Comparison of ENCODE assay signal across 10 mouse cellular contexts in the genomic region with DNA sequence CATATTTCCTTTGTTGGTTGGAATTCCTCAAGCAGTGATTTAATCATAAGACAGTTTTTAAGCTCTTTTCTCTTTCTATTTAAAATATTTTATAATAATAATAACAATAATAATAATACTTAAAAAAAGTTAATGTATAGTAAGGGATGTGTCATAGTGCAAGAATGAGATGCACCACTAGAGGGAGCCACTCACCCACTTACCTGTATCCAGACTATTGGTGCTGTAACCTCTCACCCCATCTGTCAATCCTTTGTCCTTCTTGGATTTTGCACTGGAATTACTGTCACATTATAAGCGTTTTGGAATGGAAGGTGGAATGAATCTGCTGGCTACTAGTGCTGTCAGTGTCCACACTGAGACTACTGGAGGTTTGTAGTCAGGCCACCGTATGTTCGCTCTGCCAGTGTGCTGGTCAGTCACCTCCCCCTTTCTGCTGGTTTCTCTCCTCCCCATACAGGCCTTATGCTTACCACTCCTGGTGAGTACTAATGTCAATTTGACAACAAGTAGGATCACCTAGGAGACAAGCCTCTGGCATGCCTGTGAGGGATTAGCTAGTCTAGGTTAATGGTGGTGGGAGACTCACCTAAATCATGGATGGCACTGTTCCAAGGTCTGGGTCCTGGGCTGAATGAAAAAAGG. TPM values are rescaled to one million over a fixed set of nuclear protein-coding genes. Genes with fewer than 3 reads are reported as not detected.
DNase-seq lines count a peak whose midpoint lies in the region; ATAC-seq and TF ChIP-seq lines count a peak whose summit lies in the region.
"Had no signal": no experiment of that assay in that cellular context is flagged by ENCODE, and none has a peak within 500 bp of the region (broad histone marks: within the 10 kb centered on the region; RNA-seq: fewer than 3 reads in every experiment).

No protein-coding gene starts in this region.

- peak; percentile 41 for DNase-seq in heart, postnatal 4 days
- no peak for DNase-seq in heart, adult 9 months (ENCODE audit: low spot score in 2 of 2)
- peak; percentile 19 for DNase-seq in G1E (ENCODE audit: low spot score)
- DNase-seq in left cerebral cortex, postnatal 36 days (ENCODE audit: low spot score in 2 of 2): peak; percentile 15 to 17
- DNase-seq in midbrain, postnatal 0 days (ENCODE audit: low spot score): peak; percentile 76
- DNase-seq in ovary, postnatal 36 days (ENCODE audit: low spot score): no peak

- no peak overlapping the region for H3K4me3 ChIP-seq in G1E (ENCODE audit: low read depth, low read length)
- no peak overlapping the region for H3K4me3 ChIP-seq in cortical plate, adult 2 months (ENCODE audit: insufficient read depth, low read length)
- no peak overlapping the region for H3K4me3 ChIP-seq in hindbrain, embryonic 13.5 days
- no peak overlapping the region for H3K4me3 ChIP-seq in midbrain, postnatal 0 days (ENCODE audit: low read depth, low read length)
- H3K4me3 ChIP-seq: embryonic facial prominence, embryonic 15.5 days had no signal

- TF ChIP-seq CTCF in G1E (IDR thresholded peaks at IDR 0.05; ENCODE audit: low read depth, low read length): peak; percentile 70
- peak; percentile 64 for TF ChIP-seq CTCF in cortical plate, adult 2 months (IDR thresholded peaks at IDR 0.05; ENCODE audit: extremely low read depth, insufficient read depth, low read length)
- peak; percentile 84 for TF ChIP-seq CTCF in midbrain, postnatal 0 days (IDR thresholded peaks at IDR 0.05)

- no peak overlapping the region for H3K4me2 ChIP-seq in hindbrain, embryonic 13.5 days
- no peak overlapping the region for H3K4me2 ChIP-seq in midbrain, postnatal 0 days (ENCODE audit: low read depth, low read length, poor library complexity, severe bottlenecking)
- H3K4me2 ChIP-seq: embryonic facial prominence, embryonic 15.5 days had no signal

- H3K4me1 ChIP-seq in G1E (ENCODE audit: insufficient read depth, low read depth, low read length): no peaks in the 10 kb centered on the region
- H3K4me1 ChIP-seq in cortical plate, adult 2 months (ENCODE audit: control insufficient read depth, insufficient read depth, low read length): no peaks in the 10 kb centered on the region
- H3K4me1 ChIP-seq in hindbrain, embryonic 13.5 days (replicated peaks): no peaks in the 10 kb centered on the region
- H3K4me1 ChIP-seq in midbrain, postnatal 0 days (ENCODE audit: insufficient read depth, low read length): no peaks in the 10 kb centered on the region
- H3K4me1 ChIP-seq: embryonic facial prominence, embryonic 15.5 days had no signal

- H3K9ac ChIP-seq in hindbrain, embryonic 13.5 days: no peak overlapping the region
- no peak overlapping the region for H3K9ac ChIP-seq in midbrain, postnatal 0 days (replicated peaks; ENCODE audit: low read length, poor library complexity, severe bottlenecking)
- H3K9ac ChIP-seq: embryonic facial prominence, embryonic 15.5 days had no signal

- H3K27ac ChIP-seq in cortical plate, adult 2 months (ENCODE audit: insufficient read depth, low read length): no peak overlapping the region
- no peak overlapping the region for H3K27ac ChIP-seq in hindbrain, embryonic 13.5 days
- H3K27ac ChIP-seq in midbrain, postnatal 0 days (ENCODE audit: low read depth, low read length): no peak overlapping the region
- H3K27ac ChIP-seq: embryonic facial prominence, embryonic 15.5 days had no signal

- H3K27me3 ChIP-seq in G1E (ENCODE audit: insufficient read depth, low read length): no peaks in the 10 kb centered on the region
- H3K27me3 ChIP-seq in hindbrain, embryonic 13.5 days: no peaks in the 10 kb centered on the region
- no peaks in the 10 kb centered on the region for H3K27me3 ChIP-seq in midbrain, postnatal 0 days (ENCODE audit: insufficient read depth, low read length)
- H3K27me3 ChIP-seq: embryonic facial prominence, embryonic 15.5 days had no signal

- peak; percentile 40; the same call in 1 of the 2 replicates for ATAC-seq in G1E (ENCODE audit: extremely low read depth, insufficient number of reproducible peaks, low FRiP score, poor library complexity, severe bottlenecking)
- ATAC-seq in hindbrain, embryonic 13.5 days (ENCODE audit: low FRiP score): peak; percentile 80
- peak; percentile 75 for ATAC-seq in midbrain, postnatal 0 days (ENCODE audit: low FRiP score)

- no peak for TF ChIP-seq POLR2A in cortical plate, adult 2 months (IDR thresholded peaks at IDR 0.05; ENCODE audit: extremely low read depth, insufficient read depth, low read length)

- intact Hi-C loops in left cerebral cortex, postnatal 36 days (cut with DNase I): loop anchor here (2.0 kb wide), 1 partner anchor 1067 kb away; no protein-coding TSS in a partner anchor

- H3K36me3 ChIP-seq in G1E (replicated peaks): no peaks in the 10 kb centered on the region
- H3K36me3 ChIP-seq in hindbrain, embryonic 13.5 days: no peaks in the 10 kb centered on the region
- H3K36me3 ChIP-seq in midbrain, postnatal 0 days (ENCODE audit: insufficient read depth, low read length): no peaks in the 10 kb centered on the region
- H3K36me3 ChIP-seq: embryonic facial prominence, embryonic 15.5 days had no signal

- no peaks in the 10 kb centered on the region for H3K9me3 ChIP-seq in G1E (replicated peaks)
- no peaks in the 10 kb centered on the region for H3K9me3 ChIP-seq in hindbrain, embryonic 13.5 days
- no peaks in the 10 kb centered on the region for H3K9me3 ChIP-seq in midbrain, postnatal 0 days (ENCODE audit: low read length)
- H3K9me3 ChIP-seq: embryonic facial prominence, embryonic 15.5 days had no signal

- 63% methylated on average over 3 of the region's 3 CpGs for WGBS in hindbrain, embryonic 13.5 days
- WGBS in midbrain, postnatal 0 days: 64% methylated on average over 3 of the region's 3 CpGs

RNA-seq across cellular contexts. Expression of gene Olfr764-ps1, which starts 13.6 kb away (rescaled TPM):
- not detected for total RNA-seq in heart, postnatal 4 days (2021)
- total RNA-seq in G1E (2014; fragmentation: Nextera tagmentation) (not detected in 2 replicates), G1E (2017) (0.06 and 0.11 TPM in 2 replicates)
- not detected in 2 replicates for polyA plus RNA-seq in G1E (2012)
- not detected in 2 replicates for polyA plus RNA-seq in cortical plate, adult 2 months (2012; rRNA removed)
- not detected in 2 replicates for polyA plus RNA-seq in hindbrain, embryonic 13.5 days (2015; fragmentation: Nextera tagmentation; extraction: Ambion mirVana)
- total RNA-seq in left cerebral cortex, postnatal 36 days (2021): not detected
- not detected in 2 replicates for total RNA-seq in midbrain, postnatal 0 days (2014; rRNA removed)
- polyA plus RNA-seq in midbrain, postnatal 0 days (2015; fragmentation: Nextera tagmentation; extraction: Ambion mirVana): not detected in 2 replicates
- polyA plus RNA-seq: embryonic facial prominence, embryonic 15.5 days; liver, embryonic 16.5 days had no signal

RNA-seq across cellular contexts. Expression of gene Olfr763, which starts 15.5 kb away (rescaled TPM):
- total RNA-seq in heart, postnatal 4 days (2021): not detected
- total RNA-seq in G1E (2014; fragmentation: Nextera tagmentation) (not detected in 2 replicates), G1E (2017) (0.06 TPM in 1 of 2 replicates, not detected in the other)
- not detected in 2 replicates for polyA plus RNA-seq in G1E (2012)
- polyA plus RNA-seq in cortical plate, adult 2 months (2012; rRNA removed): not detected in 2 replicates
- polyA plus RNA-seq in hindbrain, embryonic 13.5 days (2015; fragmentation: Nextera tagmentation; extraction: Ambion mirVana): not detected in 2 replicates
- total RNA-seq in left cerebral cortex, postnatal 36 days (2021): not detected
- not detected in 2 replicates for total RNA-seq in midbrain, postnatal 0 days (2014; rRNA removed)
- polyA plus RNA-seq in midbrain, postnatal 0 days (2015; fragmentation: Nextera tagmentation; extraction: Ambion mirVana): not detected in 2 replicates
- polyA plus RNA-seq: embryonic facial prominence, embryonic 15.5 days; liver, embryonic 16.5 days had no signal

RNA-seq across cellular contexts. Expression of gene Olfr765, which starts 23.7 kb away (rescaled TPM):
- not detected for total RNA-seq in heart, postnatal 4 days (2021)
- not detected in 2 replicates for total RNA-seq in G1E (2014; fragmentation: Nextera tagmentation)
- total RNA-seq in G1E (2017): 0.05 TPM in 1 of 2 replicates, not detected in the other
- not detected in 2 replicates for polyA plus RNA-seq in G1E (2012)
- polyA plus RNA-seq in cortical plate, adult 2 months (2012; rRNA removed): not detected in 2 replicates
- not detected in 2 replicates for polyA plus RNA-seq in hindbrain, embryonic 13.5 days (2015; fragmentation: Nextera tagmentation; extraction: Ambion mirVana)
- total RNA-seq in left cerebral cortex, postnatal 36 days (2021): not detected
- not detected in 2 replicates for total RNA-seq in midbrain, postnatal 0 days (2014; rRNA removed)
- polyA plus RNA-seq in midbrain, postnatal 0 days (2015; fragmentation: Nextera tagmentation; extraction: Ambion mirVana): not detected in 2 replicates
- polyA plus RNA-seq: embryonic facial prominence, embryonic 15.5 days; liver, embryonic 16.5 days had no signal

RNA-seq across cellular contexts. Expression of gene Olfr9, which starts 36.9 kb away (rescaled TPM):
- total RNA-seq in heart, postnatal 4 days (2021): not detected
- total RNA-seq in G1E (2014; fragmentation: Nextera tagmentation) (not detected in 2 replicates), G1E (2017) (0.11 TPM in 1 of 2 replicates, not detected in the other)
- polyA plus RNA-seq in G1E (2012): not detected in 2 replicates
- polyA plus RNA-seq in cortical plate, adult 2 months (2012; rRNA removed): not detected in 2 replicates
- polyA plus RNA-seq in hindbrain, embryonic 13.5 days (2015; fragmentation: Nextera tagmentation; extraction: Ambion mirVana): not detected in 2 replicates
- total RNA-seq in left cerebral cortex, postnatal 36 days (2021): not detected
- not detected in 2 replicates for total RNA-seq in midbrain, postnatal 0 days (2014; rRNA removed)
- not detected in 2 replicates for polyA plus RNA-seq in midbrain, postnatal 0 days (2015; fragmentation: Nextera tagmentation; extraction: Ambion mirVana)
- polyA plus RNA-seq: embryonic facial prominence, embryonic 15.5 days; liver, embryonic 16.5 days had no signal

RNA-seq across cellular contexts. Expression of gene Olfr766-ps1, which starts 42.6 kb away (rescaled TPM):
- not detected for total RNA-seq in heart, postnatal 4 days (2021)
- not detected in 2 replicates for total RNA-seq in G1E (2014; fragmentation: Nextera tagmentation)
- total RNA-seq in G1E (2017): 0.38 TPM in 1 of 2 replicates, not detected in the other
- polyA plus RNA-seq in G1E (2012): not detected in 2 replicates
- not detected in 2 replicates for polyA plus RNA-seq in cortical plate, adult 2 months (2012; rRNA removed)
- polyA plus RNA-seq in hindbrain, embryonic 13.5 days (2015; fragmentation: Nextera tagmentation; extraction: Ambion mirVana): not detected in 2 replicates
- total RNA-seq in left cerebral cortex, postnatal 36 days (2021): not detected
- not detected in 2 replicates for total RNA-seq in midbrain, postnatal 0 days (2014; rRNA removed)
- polyA plus RNA-seq in midbrain, postnatal 0 days (2015; fragmentation: Nextera tagmentation; extraction: Ambion mirVana): not detected in 2 replicates
- polyA plus RNA-seq: liver, embryonic 16.5 days had no signal

Comparison
In these comparisons a context has a peak if more than half of its experiments do, and no peak if none do; other contexts are left out.
1. DNase-seq: peak in heart, postnatal 4 days (single experiment), G1E (single experiment), left cerebral cortex, postnatal 36 days (2 of 2) and midbrain, postnatal 0 days (single experiment); none in heart, adult 9 months (0 of 2) and ovary, postnatal 36 days (single experiment).
2. Peak in every context shown above with its lines, with median percentiles within 50 percentile points of each other: ATAC-seq and CTCF ChIP-seq.